Mouse (Mus musculus): ENCODE measurements at regions not wholly inside any gene's neighbourhood (a gene's known extent, or its start where the extent isn't known, plus 50 kb on each side); places are given as distances from the start of the nearest gene placed in this dataset.

DNA sequence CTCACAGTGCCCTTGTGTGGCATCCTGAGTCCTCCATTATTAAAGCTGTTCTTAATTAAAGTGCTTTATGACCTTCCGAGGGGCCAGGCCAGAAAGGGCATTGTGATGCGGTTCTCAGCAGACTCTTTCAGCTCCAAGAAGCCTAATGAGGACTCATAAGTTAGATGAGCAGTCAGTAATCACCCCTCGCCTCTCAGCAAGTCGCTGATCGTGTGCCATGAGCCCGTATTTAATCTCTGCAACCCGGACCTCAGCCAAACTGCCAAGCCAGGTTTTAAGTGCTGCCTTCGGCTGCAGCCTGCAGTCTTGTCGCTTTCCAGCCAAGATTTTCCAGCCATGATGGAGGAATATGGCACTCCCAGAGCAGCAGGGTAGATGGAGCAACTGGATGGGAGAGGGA lies 56.1 kb upstream of the Rbfox1 start:
- DNase-seq = peak; percentile 80

DNA sequence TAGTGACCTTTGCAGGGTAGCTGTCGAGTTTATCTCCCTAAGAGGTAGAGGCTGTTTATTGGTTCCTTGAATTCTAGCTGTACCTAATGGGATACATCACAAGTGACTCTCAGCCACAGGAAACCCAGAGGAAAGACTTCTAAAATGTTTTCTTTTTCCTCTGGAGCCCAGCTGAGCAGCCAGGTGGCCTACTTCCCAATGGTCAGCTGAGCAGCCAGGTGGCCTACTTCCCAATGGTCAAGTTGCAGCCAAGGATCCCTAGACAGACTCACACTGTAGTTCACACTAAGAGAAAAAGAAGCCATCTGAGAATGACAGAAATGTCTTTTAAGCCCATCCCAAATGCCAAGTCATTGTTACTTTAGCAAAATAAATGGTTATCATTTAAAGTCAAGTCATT lies 61.8 kb upstream of the Rbfox1 start:
- DNase-seq = peak; percentile 18

DNA sequence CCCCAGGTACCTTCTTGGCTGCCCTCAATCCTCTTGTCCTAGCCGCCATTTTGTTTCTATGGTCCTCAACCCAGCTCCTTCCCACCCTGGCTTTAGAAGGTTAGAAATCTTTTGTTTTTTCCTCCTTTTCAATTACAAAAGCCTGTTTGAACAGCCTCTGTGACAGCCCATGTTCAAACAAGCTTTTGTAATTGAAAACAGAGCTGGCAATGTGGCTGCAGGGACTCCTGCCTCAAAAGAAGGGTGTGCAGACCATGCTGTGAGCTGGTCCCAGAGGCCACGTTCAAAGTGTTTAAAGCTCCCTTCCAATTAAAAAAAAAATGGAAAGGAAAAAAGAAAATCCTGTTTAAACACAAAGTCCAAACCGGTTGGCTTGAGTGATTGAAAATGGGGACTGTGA lies 68.0 kb upstream of the Rbfox1 start:
- peak; percentile 24 for DNase-seq

DNA sequence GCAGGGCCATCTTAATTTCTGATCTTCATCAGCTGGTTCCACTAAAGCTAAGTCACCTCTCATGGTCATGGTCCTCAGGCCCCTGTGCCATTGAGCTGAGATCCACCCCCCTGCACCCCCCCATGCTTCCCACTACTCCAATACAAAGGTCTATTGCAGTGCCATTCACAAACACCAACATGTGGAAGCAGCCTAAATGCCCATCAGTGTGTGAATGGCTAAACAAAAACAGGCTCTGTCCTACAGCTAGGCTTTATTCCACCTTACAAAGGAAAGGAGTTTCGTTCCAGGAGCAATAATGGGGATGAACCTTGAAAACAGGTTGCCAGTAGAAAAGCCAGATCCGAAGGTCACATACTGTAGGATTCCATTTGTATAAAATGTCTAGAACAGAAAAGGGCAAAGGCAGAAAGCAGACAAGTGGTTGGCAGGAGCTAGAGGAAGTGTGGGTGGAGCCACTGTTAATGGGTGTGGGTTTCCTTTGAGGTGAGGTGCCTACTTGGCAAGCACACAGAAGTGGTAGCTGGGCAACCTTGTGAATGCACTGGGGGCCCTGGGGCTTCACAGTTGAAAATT lies 72.8 kb upstream of the Rbfox1 start:
- DNase-seq = peak; percentile 81

DNA sequence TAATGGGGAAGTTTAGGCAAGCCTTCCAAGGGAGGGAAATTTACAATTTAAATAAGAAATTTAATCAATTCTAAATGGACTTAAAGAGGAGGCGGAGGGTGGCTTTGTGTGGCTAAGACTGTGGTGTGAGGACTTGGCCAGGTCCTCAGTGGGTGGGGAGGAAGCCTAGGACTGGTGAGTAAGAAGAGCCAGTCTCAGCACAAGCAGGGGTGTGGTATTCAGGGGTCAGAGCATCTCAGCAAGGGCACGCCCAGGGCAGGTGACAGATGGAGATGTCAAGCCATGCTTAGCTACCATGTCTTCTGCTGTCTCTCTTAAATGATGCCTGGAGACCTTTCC lies 73.5 kb upstream of the Rbfox1 start:
- DNase-seq = peak; percentile 68

DNA sequence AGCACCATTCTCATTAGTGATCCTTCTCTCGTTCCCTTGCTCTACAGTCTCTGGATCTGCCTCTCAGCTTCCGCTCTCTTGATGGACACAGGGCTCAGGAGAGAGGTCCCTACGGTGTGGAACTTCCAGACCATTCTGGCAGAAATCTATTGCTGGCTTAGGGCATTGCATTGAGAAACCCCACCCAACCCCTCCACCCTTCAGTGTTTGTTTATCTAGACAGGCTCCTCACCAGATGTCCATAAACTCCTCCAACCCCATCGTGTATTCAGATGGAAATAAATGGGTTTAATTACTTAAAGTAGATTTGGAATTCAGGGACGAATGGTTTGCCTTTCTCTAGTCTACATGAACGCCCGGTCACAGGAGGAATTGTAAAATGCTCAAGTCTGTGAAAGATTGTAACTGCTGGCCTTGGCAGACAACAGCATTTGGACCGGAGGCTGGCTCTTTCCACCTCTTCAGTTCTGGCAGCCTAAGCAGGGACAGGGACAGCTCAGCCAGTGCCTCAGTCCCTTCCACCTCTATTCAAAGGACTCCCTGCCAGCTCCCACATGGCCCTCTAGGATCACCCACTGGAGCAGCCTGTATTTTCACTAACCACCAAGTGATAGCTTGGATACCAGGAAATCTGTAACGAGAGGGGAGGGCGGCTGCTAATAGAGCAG lies 74.0 kb upstream of the Rbfox1 start:
- DNase-seq = peak; percentile 85

DNA sequence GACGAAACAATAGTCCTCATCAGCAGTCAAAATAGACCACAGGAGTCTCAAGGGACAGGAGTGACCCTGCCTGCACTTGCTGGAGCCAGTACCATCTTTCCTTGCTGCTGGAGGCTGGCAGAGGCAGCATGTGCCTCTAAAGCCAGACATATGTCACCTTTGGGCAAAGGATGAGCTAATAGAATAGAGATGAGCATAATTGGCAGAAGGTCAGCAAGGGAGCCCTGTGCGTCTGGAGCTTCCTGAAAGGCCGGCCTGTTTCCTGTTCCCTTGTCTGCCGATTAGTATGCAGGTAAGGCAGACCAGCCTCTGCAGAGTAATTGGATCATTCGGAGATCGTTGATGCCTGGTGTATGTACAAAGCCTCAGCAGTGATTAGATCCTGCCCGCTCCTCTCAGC lies 87.0 kb upstream of the Rbfox1 start:
- peak; percentile 46 for DNase-seq

DNA sequence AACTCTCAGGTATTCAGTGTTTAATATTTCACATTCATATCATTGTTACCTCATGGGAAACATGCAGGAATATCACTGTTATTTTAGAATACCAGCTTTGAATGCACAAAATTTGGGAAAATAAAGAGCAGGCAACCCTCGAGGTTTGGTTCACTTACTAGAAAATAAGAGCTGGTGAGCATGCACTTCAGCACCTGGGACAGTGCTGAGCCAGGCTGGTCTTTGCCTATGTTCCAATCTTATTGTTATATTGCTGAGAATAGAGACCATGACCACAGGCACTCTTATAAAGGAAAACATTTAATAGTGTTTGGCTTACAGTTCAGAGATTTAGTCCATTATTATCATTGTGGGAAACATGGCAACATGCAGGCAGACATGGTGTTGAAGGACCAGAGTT lies 92.9 kb upstream of the Rbfox1 start:
- no peak for DNase-seq

DNA sequence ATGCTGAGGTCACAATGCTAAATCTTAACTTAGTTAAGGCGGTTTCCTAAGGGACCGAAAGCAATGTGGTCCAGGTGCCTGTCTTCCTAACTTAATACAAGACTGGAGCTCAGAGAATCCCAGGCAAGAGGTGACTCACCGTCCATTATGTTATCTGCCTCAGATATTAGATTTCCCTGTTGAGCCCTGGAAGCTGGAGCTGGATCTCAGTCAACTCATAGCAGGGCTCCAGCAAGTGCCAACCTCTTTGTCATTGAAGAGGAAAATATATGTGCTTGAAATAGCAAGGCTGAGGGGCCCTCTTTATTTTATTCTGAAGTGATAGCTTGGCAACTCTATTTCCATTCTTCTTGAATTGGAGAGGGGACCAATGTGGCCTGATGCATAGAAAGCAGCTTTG lies 95.0 kb upstream of the Rbfox1 start:
- DNase-seq = no peak

DNA sequence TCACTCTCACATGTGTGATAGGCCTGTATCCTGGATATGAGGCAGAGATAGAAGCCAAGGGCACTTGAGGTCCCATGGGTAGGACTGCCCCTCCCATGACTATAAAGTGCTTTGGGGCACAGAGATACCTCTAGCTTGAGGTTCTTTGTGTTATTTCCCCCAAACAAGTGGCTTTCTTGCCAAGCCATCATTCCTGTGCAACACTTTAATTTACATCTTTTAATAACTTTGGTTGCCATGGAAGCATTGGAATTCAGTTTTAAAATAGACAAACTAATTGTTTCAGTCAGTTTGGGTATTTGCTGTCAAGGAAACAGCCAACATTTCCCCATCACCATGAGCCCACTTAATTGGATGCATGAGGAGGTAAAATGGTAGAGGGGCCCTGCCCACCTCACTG lies 97.9 kb upstream of the Rbfox1 start:
- no peak for DNase-seq

DNA sequence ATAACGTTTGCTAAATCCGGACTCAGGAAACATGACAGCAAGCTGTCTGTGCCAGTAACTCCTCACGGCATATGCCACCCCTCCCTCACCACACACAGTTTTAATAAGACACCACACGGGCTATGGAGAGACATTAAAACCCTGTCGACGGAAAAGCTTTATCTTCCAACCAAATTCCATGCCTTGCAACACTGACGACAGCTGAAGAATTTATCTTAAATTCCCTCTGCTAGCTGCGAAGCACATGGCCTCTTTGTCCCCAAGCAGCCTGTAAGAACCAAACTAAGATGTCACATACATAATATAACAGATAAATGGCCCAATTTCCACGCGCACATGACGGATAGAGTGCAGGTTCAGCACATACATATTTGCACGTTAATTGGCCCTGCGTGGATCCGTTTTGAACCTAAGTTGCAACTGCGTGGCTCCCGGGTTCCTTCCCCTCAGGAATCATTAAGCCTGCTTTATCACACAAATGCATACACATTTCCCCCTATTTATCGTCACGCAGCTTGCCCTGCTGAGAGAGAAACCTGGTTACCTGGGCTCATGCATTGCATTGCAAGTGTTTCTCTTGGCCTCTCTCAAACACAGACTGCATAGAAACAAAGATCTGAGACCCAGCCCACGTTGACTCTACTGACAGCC lies 118.3 kb upstream of the Rbfox1 start:
- no peak for DNase-seq

DNA sequence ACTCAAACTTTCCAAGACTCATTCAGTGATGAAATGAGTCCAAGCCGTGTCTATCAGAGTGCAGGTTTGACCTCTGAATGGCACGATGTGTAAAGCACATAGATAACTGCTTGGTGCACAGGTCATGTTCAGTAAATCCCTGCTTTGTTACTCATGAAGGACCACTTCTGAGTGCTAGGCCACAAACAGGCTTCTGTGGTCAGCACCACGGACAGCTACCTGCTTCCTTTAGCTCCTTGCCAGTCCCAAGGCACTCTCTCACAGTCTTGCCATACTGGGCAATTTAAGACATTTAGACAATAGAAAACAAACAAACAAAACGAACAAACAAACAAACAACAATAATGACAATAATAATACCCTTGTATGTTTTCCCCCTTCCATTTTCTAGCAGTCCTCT lies 120.0 kb upstream of the Rbfox1 start:
- no peak for DNase-seq

DNA sequence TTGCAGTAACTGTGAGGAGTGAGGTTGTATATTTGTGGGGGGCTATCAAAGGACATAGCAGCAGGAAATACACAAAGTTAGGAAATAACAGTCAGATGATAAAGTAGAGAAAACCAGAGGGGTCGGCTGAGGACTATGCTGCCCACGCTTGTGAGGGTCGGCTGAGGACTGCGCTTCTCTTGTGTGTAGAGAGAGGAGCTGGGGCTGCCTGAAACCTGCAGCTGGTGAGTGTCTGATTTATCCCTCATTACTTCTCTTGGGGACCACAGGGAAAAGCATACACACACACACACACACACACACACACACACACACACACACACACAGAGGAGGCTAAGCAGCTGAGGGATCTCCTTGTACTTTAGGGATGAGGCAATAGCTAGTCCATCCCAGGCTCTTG lies 124.3 kb upstream of the Rbfox1 start:
- no peak for DNase-seq

DNA sequence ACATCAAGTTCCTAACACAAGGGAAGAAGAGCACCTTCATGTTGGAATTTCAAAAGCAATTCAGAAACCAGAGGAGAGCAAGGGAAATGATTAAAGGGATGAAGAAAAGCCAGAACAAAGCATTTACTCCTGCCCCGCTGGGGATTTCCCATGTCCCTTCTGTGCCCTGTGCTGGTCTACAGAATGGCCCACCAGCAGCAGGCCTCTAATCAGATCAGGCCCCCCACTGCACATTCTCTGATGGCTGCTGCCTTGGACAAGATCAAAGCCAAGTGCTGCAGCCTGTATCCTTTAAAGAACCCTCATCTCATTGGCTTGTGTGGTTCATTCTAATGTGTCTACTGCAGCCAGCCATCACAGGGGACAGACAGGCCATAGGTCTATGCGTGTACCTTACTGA lies 126.1 kb upstream of the Rbfox1 start:
- DNase-seq = no peak

DNA sequence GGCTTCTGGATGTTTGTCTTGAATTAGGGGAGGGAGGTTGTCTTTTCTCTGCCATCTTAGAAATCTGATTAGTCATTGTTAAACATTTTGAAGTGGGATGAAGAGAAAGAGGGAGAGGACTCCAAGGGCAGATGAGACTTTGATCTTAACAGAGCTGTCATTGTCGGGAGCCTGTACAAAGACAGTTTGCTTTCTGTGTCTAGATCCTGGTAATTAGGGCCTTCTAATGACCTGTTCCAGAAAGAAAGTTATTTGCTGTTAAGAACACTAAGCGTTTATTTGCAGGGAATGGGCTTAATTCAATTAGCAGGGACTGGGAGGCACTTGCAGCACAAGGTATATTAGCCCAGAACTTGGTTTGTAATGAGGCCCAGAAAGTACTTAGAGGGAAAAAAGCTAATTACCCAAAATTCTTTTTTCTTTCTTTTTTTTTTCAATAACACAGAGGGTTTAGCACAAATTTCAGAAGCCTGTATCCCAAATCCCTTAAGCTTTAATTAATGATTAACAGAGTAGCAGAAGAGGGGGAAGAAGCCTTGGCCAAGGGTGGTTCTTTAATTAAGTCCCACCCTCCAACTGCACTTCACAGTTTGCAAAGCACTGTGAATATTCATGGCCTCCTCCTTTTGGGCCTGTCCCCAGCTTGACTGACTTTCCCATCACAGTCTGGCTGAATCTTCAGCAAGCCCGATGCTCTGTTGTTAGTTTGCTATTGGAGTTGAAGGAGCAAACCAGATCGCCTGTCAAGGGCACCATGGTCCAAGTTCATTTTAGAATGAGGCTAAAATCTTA lies 142.2 kb upstream of the Rbfox1 start:
- DNase-seq = no peak

DNA sequence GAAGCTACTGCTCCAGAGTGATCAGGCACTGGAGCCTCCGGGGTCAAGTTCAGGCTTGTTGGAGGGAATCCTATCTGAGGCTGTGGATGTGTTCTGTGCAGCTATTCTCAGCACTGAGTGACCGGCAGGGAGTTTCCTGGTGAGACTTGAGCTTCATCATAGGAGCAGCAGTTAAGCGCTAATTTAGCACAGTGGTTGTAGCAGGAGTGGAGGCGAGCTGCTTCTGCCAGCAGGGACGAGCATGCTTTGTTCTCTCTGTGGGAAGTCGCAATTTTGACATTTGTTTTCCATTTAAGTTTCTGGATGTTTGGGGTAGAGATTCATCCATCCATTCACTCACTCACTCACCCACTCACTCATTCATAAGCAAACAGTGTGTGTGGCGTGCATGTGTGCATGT lies 144.4 kb upstream of the Rbfox1 start:
- DNase-seq = no peak

DNA sequence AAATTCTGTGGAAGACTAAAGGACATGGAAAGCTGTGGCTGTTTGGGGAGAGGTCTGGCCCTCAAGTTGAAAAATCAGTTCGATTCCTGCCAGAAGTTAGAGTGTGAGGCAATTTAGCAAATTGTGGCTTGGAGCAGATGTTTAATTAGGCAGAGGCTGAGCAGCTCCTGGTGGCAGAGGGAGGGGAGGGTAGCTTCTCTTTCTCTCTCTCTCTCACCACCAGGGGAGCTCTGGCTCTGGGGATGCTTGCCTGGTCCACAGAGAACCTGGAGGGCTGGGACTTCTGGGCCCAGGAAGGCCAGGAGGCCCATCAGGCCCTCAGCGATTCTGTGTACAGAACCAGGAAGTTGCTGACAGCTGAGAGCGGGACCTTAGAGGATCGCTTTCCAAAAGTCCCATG lies 151.5 kb upstream of the Rbfox1 start:
- DNase-seq = no peak

DNA sequence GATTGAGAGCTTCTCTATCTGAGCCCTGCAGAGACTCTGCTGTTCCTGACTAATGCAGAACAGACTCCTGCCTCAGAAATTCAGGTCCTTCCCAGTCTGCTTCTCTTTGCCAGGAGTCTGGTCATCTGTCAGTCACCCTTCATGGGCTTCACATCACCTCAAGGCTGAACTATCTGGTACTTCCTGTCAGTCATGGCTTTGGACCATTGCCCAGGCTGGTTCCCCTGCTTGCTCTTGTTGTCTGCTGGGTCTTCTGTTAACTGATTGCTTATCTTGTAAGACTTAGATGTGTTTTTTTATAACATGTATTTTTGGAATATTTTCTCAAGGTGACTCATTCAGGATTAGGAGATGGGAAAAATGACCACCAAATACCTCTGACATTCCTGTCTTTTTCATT lies 162.6 kb upstream of the Rbfox1 start:
- no peak for DNase-seq

DNA sequence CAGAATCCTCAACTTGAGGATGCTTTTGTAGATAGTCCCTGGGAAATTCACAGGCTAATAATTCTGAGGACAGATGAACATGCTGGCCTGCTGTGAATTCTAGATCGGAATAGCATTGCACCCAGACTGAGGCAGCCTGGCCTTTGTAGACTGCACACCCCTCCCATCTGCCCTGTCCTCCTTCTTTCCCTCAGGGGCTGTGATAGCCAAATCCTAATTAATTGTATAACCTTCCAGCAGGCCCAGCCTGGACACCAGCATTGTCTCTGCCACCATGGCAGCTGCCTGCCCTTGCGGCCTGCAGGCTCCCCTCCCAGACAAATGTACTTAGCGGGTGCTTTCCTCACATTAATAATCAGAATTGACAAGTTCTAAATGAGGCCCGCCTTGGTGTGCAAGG lies 171.7 kb upstream of the Rbfox1 start:
- no peak for DNase-seq

DNA sequence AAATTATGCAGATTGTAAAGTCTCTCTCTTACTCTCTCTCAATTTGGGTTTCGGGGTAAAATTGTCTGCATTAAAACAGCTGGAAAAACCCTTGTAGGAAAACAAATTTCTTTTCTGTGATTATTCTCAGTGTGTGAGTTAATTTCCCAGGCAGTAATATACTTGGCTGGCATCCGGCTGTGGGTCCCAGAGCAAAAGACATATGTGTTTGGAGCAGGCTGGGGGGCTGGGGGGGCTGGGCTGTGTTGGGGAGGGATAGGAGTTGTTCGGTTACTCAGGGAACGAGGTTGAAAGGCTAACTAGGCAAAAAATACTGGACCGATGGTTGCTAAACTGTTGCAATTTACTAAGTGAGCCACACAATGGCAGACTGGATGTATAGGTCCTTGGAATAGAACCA lies 175.3 kb upstream of the Rbfox1 start:
- no peak for DNase-seq

DNA sequence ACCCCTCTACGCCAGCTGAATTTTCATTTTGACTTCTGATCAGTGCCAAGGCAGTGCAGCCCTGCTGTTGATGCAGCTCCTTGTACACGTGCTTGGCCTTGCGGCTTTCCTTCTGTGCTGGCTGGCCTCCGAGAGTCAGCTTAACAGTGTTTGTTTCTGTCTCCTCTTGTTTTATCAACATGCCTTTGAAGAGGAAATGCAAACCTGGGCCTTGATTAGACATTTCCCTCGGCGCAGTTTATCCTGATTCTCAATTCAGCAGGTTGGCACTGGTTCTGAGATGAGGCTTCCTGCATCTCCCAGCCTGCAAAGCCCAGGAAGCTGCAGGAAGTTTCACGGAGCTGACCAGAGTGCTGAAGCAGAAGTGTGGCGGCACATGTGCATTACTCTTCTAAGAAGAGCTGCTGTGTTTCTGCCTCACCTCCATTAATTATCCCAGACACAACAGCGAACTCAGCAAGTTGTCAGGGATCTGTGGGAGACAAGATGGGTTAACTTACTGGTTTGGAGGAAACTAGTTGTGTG lies 184.4 kb upstream of the Rbfox1 start:
- DNase-seq = peak; percentile 65

DNA sequence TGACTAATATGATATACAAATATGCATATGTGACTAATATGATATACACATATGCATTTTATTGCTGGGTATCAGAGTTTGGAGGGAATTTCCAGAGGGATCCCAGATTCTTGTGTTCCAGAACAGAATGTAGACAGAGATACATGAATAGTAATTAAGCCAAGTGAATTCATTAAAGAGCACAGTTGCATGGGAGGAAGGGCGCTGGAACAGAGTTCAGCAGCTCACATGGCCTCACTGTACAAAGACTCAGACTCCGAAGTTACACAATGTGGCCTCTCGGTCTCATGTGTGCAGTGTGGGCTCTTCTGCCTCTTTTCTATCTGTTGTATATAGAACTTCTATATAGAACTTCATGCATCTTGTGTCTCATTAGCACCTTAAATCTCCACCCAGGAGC lies 196.8 kb upstream of the Rbfox1 start:
- DNase-seq = peak; percentile 12

DNA sequence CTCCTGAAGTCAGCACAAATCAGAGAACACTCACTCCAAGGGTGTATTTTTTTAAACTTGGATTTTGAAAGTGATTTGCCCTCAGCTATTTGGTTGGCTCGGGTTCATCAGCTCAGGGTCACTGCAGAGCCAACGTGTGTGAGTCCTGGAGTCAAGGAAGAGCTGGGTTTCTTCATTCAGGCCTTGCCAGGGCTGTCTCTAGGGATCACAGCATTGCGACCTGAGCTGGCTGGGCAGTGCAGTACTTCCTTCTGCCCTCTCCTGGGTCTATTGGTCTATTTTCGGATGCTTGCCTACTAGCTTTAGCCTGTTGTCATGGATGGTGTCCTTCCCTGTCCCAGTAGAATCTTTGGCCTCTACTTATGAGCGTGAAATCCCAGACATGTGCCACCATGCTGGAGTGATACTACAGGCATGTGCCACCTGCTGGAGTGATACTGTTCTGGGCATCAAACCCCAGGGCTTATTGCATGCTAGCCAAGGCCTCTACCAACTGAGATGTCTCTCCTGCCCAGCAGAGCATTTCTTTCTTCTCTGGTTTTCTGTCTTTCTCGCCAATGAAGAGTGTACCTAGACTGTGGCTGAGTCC lies 211.7 kb upstream of the Rbfox1 start:
- DNase-seq = peak; percentile 64
